Mouse (Mus musculus) MEL (cell line): ENCODE results near the gene Tceal3. TPM values are rescaled to one million over a fixed set of nuclear protein-coding genes. Genes with fewer than 3 reads are reported as not detected.
"Not testable (repeated sequence)": the region's sequence is repeated elsewhere in the genome, so short reads cannot be mapped to it uniquely, and the experiment has no call there.

ENCODE experiments used
- DNase-seq: peaks from one replicate; pipeline ENCODE4 v3.0.0; 2011; ENCODE audit warnings: low read depth, low spot score
- H3K27ac ChIP-seq: 2 replicates; pipeline ENCODE4 v1.5.1; 2012; ENCODE audit warnings: low read depth, mild to moderate bottlenecking, control low read depth, low read length, moderate library complexity; ENCODE audit not compliant: control insufficient read depth
- H3K27me3 ChIP-seq, 2 experiments: fragments of 150-350 bp in 1 of 2; sonication (generic) in 1 of 2; 2 replicates each; pipeline ENCODE4 v1.6.1; 2012; ENCODE audit warnings: low read length in 2 of 2, mild to moderate bottlenecking in 2 of 2, improper control_type of control experiment in 1 of 2, moderate library complexity in 1 of 2; ENCODE audit not compliant: insufficient read depth in 2 of 2, control insufficient read depth in 1 of 2
- H3K36me3 ChIP-seq, 2 experiments: 2 replicates each; pipeline ENCODE4 v1.6.1; 2012 to 2014; ENCODE audit warnings: low read length in 2 of 2, improper control_type of control experiment in 1 of 2, inconsistent platforms in 1 of 2, mild to moderate bottlenecking in 1 of 2; ENCODE audit not compliant: insufficient read depth in 2 of 2, control insufficient read depth in 1 of 2
- H3K4me1 ChIP-seq, 2 experiments: fragments of 150-350 bp in 1 of 2; sonication (generic) in 1 of 2; 2 replicates each; pipeline ENCODE4 v1.6.1; 2012; ENCODE audit warnings: low read length in 2 of 2, improper control_type of control experiment in 1 of 2, mild to moderate bottlenecking in 1 of 2; ENCODE audit not compliant: insufficient read depth in 2 of 2, control insufficient read depth in 1 of 2
- H3K4me3 ChIP-seq, 2 experiments: fragments of 150-350 bp in 1 of 2; sonication (generic) in 1 of 2; 2 replicates each; pipeline ENCODE4 v1.5.1; 2012; ENCODE audit warnings: low read depth in 2 of 2, low read length in 2 of 2, mild to moderate bottlenecking in 2 of 2, moderate library complexity in 2 of 2, control low read depth in 1 of 2, improper control_type of control experiment in 1 of 2; ENCODE audit not compliant: control insufficient read depth in 1 of 2, insufficient read depth in 1 of 2
- H3K79me2 ChIP-seq: 2 replicates; pipeline ENCODE4 v1.6.1; 2012; ENCODE audit warnings: mild to moderate bottlenecking, low read length, moderate library complexity; ENCODE audit not compliant: control insufficient read depth, poor library complexity, insufficient read depth
- H3K9ac ChIP-seq: 2 replicates; pipeline ENCODE4 v1.6.1; 2012; ENCODE audit warnings: low read depth, mild to moderate bottlenecking, control low read depth, low read length, moderate library complexity; ENCODE audit not compliant: control insufficient read depth, poor library complexity, severe bottlenecking
- H3K9me3 ChIP-seq: fragments of 150-350 bp; sonication (generic); replicated peaks from 2 replicates; pipeline ENCODE4 v1.6.1; 2012; ENCODE audit warnings: mild to moderate bottlenecking, low read length, improper control_type of control experiment, moderate library complexity; ENCODE audit not compliant: insufficient read depth
- CHD2 ChIP-seq: IDR thresholded peaks from 2 replicates; pipeline ENCODE4 v1.6.1; 2011; ENCODE audit warnings: low read length, improper control_type of control experiment
- CTCF ChIP-seq, 3 experiments: IDR thresholded peaks in 2 of 3; conservative IDR thresholded peaks in 1 of 3; 2 replicates each; pipeline ENCODE4 v1.5.1; 2011 to 2012; ENCODE audit warnings: low read length in 3 of 3, low read depth in 2 of 3, mild to moderate bottlenecking in 2 of 3, improper control_type of control experiment in 1 of 3, inconsistent platforms in 1 of 3, mixed read lengths in 1 of 3, moderate library complexity in 1 of 3; ENCODE audit not compliant: control insufficient read depth in 1 of 3, insufficient read depth in 1 of 3, poor library complexity in 1 of 3, severe bottlenecking in 1 of 3
- ETS1 ChIP-seq: IDR thresholded peaks from 2 replicates; pipeline ENCODE4 v1.6.1; 2012; ENCODE audit warnings: low read depth, mild to moderate bottlenecking, inconsistent platforms, low read length, improper control_type of control experiment, moderate library complexity
- GATA1 ChIP-seq: IDR thresholded peaks from 2 replicates; pipeline ENCODE4 v1.6.1; 2011; ENCODE audit warnings: low read depth, low read length, improper control_type of control experiment
- MAZ ChIP-seq: IDR thresholded peaks from 2 replicates; pipeline ENCODE4 v1.6.1; 2012; ENCODE audit warnings: low read depth, mild to moderate bottlenecking, inconsistent platforms, low read length, improper control_type of control experiment
- MEF2A ChIP-seq: IDR thresholded peaks from 2 replicates; pipeline ENCODE4 v1.6.1; 2014; ENCODE audit warnings: low read depth, mild to moderate bottlenecking, inconsistent platforms, low read length, improper control_type of control experiment; ENCODE audit not compliant: poor library complexity, insufficient replicate concordance, severe bottlenecking; ENCODE audit errors: extremely low read depth
- MXI1 ChIP-seq: IDR thresholded peaks from 2 replicates; pipeline ENCODE4 v1.6.1; 2011; ENCODE audit warnings: mild to moderate bottlenecking, low read depth, low read length, improper control_type of control experiment
- MYB ChIP-seq: IDR thresholded peaks from 2 replicates; pipeline ENCODE4 v1.6.1; 2011; ENCODE audit warnings: mild to moderate bottlenecking, low read depth, low read length, improper control_type of control experiment
- NELFE ChIP-seq: IDR thresholded peaks from 2 replicates; pipeline ENCODE4 v1.6.1; 2011; ENCODE audit warnings: low read depth, low read length, improper control_type of control experiment
- POLR2AphosphoS2 ChIP-seq: IDR thresholded peaks from 2 replicates; pipeline ENCODE4 v1.6.1; 2011; ENCODE audit warnings: low read length, improper control_type of control experiment
- POLR2AphosphoS5 ChIP-seq: IDR thresholded peaks from 2 replicates; pipeline ENCODE4 v1.6.1; 2012; ENCODE audit warnings: low read depth, borderline replicate concordance, mild to moderate bottlenecking, inconsistent platforms, low read length, moderate library complexity, mixed read lengths
- RAD21 ChIP-seq: IDR thresholded peaks from 2 replicates; pipeline ENCODE4 v1.6.1; 2011; ENCODE audit warnings: mild to moderate bottlenecking, low read depth, low read length, improper control_type of control experiment
- SIN3A ChIP-seq: IDR thresholded peaks from 2 replicates; pipeline ENCODE4 v1.6.1; 2012; ENCODE audit warnings: low read length, improper control_type of control experiment, inconsistent platforms
- SMC3 ChIP-seq: IDR thresholded peaks from 2 replicates; pipeline ENCODE4 v1.6.1; 2011; ENCODE audit warnings: low read depth, low read length, improper control_type of control experiment
- TBP ChIP-seq: IDR thresholded peaks from 2 replicates; pipeline ENCODE4 v1.8.0; 2011; ENCODE audit warnings: low read depth, low read length, improper control_type of control experiment
- TCF12 ChIP-seq: IDR thresholded peaks from 2 replicates; pipeline ENCODE4 v1.6.1; 2014; ENCODE audit warnings: low read depth, mild to moderate bottlenecking, inconsistent platforms, low read length, improper control_type of control experiment, moderate library complexity
- USF2 ChIP-seq, 2 experiments: IDR thresholded peaks; 2 replicates each; pipeline ENCODE4 v1.6.1; 2011 to 2012; ENCODE audit warnings: improper control_type of control experiment in 2 of 2, low read length in 2 of 2, borderline replicate concordance in 1 of 2, inconsistent platforms in 1 of 2, low read depth in 1 of 2, mild to moderate bottlenecking in 1 of 2; ENCODE audit not compliant: insufficient read depth in 1 of 2
- ZC3H11A ChIP-seq: IDR thresholded peaks from 2 replicates; pipeline ENCODE4 v1.6.1; 2012; ENCODE audit warnings: low read depth, mild to moderate bottlenecking, inconsistent platforms, low read length, improper control_type of control experiment
- ZNF384 ChIP-seq: IDR thresholded peaks from 2 replicates; pipeline ENCODE4 v1.6.1; 2012; ENCODE audit warnings: low read depth, mild to moderate bottlenecking, inconsistent platforms, low read length, improper control_type of control experiment
- polyA plus RNA-seq, 2 experiments: library from polyadenylated mRNA; stranded (reverse) in 1 of 2; unstranded in 1 of 2; fragments of >175 nt in 1 of 2; fragments of >200 nt in 1 of 2; gene quantifications; 2 replicates each; pipeline versions ENCODE4 v1.2.1 to v1.2.4; 2012; ENCODE audit warnings: low replicate concordance in 2 of 2, low read depth in 1 of 2; ENCODE audit not compliant: insufficient read length in 2 of 2, insufficient read depth in 1 of 2, missing spikeins in 1 of 2
- total RNA-seq: library from RNA; depleted of rRNA; stranded (reverse); fragments of 300-350 nt; gene quantifications from 2 replicates; pipeline ENCODE4 v1.2.3, GENCODE M21; 2012

Tceal3 gene
- total and polyA plus RNA-seq, 3 experiments: not detected

DNA sequence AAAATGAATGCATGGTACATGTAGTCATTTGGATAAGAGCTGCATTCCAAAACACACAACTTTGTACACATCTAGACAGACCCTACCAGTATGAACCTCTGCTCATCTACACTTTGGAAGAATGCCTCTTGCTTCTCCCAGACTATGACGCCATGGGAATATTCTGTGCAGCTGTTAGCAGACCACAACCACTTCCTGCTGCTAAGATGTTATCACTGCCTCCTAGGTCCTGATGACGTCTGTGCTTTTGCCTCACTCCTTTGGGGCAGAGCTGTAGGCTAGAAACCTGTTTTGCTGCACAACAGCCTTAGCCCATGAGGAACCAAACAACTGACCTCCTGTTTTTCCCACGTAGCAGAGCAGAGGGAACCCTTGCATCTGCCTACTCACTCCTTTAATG is 25.2 kb downstream of the Tceal3 start:
- not testable (repeated sequence) for H3K27me3 ChIP-seq, H3K27ac ChIP-seq, H3K36me3 ChIP-seq, H3K9ac ChIP-seq, DNase-seq, H3K9me3 ChIP-seq, H3K4me3 ChIP-seq, H3K79me2 ChIP-seq, H3K4me1 ChIP-seq
- peak; percentile 70 for TF ChIP-seq ETS1

DNA sequence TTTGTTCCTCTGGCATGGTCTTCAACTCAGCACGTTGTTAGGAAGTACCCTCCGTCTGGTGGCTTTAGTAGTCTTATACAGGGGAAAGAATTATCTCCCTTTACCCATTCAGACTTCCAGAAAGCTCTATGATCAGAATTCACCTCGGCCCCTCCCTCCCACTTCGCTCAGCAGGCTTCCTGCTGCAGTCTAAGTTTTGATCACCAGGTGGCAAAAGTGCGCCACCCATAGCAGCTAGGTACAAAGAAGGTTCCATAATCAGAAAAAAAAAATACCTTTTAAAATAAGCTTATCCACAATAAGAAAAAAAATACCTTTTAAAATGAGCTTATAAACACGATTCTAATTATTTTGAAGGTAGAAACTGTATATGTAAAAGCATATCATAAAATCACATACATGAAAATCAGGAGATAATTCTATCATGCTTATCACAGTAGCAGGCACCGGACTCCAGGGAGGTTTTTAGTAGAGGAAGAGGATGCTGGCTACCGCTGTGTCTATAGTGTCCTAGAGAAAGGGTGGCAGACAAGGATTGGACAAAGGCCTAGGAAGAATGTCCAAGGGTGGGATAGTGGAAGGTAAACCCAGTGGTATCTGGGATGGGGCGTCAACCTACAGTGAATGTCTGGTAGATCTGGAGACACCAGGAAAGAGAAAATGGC is 34.4 kb downstream of the Tceal3 start:
- Histone ChIP-seq H3K9ac (no peak overlapping the region), H3K9me3 (no peaks in the 10 kb centered on the region), H3K4me3 (no peak overlapping the region), H3K27ac (no peak overlapping the region), H3K36me3 (no peaks in the 10 kb centered on the region), H3K79me2 (no peaks in the 10 kb centered on the region), H3K27me3 (no peaks in the 10 kb centered on the region; a peak in 2 of 4 replicates), H3K4me1 (no peaks in the 10 kb centered on the region)
- TF ChIP-seq POLR2AphosphoS2 (no peak), MYB (no peak), RAD21 (peak; percentile 72), ZNF384 (peak; percentile 62), ETS1 (no peak), TCF12 (no peak), ZC3H11A (peak; percentile 39), MAZ (no peak), CTCF (IDR thresholded peaks at IDR 0.05 in 2 of 3, conservative IDR thresholded peaks at IDR 0.05 in 1 of 3; ENCODE audit: control insufficient read depth in 1 of 3, insufficient read depth in 1 of 3, low read depth in 2 of 3, low read length in 3 of 3, poor library complexity in 1 of 3, severe bottlenecking in 1 of 3) (peak; percentile 38 to 69 (median 63)), SMC3 (peak; percentile 75)
- DNase-seq: peak; percentile 52

DNA sequence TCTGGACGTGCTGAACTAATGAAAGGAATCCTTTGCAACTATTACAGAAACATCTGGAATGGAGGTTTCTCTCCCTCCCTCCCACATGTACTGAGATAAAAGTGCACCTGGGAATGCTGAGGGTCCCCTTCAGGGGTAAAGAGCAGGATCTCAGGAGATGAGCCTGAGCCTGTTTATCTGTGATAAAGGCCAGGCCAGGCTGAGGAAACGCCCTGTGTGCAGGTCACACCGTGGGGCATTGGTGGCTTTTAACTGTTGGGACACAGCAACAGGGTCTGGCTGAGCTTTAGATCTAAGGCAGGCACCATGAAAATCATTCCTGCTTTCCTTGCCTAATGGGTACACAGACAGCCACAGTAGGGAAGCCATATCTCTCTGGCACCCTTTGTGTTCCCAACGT is 35.3 kb downstream of the Tceal3 start:
- no peak overlapping the region for H3K9ac ChIP-seq
- H3K9me3 ChIP-seq: no peaks in the 10 kb centered on the region
- H3K4me3 ChIP-seq: no peak overlapping the region
- H3K27ac ChIP-seq: no peak overlapping the region
- no peaks in the 10 kb centered on the region; a peak in 2 of 4 replicates for H3K27me3 ChIP-seq
- H3K79me2 ChIP-seq: no peaks in the 10 kb centered on the region
- no peak for TF ChIP-seq ETS1
- TF ChIP-seq USF2 (IDR thresholded peaks at IDR 0.05; ENCODE audit: borderline replicate concordance in 1 of 2, insufficient read depth in 1 of 2, low read depth in 1 of 2, low read length in 2 of 2): no peak
- no peak for TF ChIP-seq MYB
- TF ChIP-seq SMC3: no peak
- no peak for TF ChIP-seq POLR2AphosphoS5
- TF ChIP-seq NELFE: no peak
- TF ChIP-seq TBP: no peak
- TF ChIP-seq MEF2A: no peak
- no peak for TF ChIP-seq RAD21
- no peak for TF ChIP-seq MXI1
- TF ChIP-seq SIN3A: no peak
- TF ChIP-seq CHD2: no peak
- no peak for TF ChIP-seq GATA1
- DNase-seq: no peak
- H3K4me1 ChIP-seq: no peaks in the 10 kb centered on the region
- H3K36me3 ChIP-seq: no peaks in the 10 kb centered on the region
